Mouse (Mus musculus): Measurements from ENCODE around the gene Pnldc1.

GRCm38 (mm10) chr17:12865407-12865806 is 44.6 kb downstream of the Pnldc1 start:
- TF ChIP-seq CTCF (IDR thresholded peaks at IDR 0.05; ENCODE audit: low read depth) (no peak), EP300 (IDR thresholded peaks at IDR 0.05; ENCODE audit: low read depth) (no peak)

Data from heart, postnatal 0 days (tissue).